Mouse (Mus musculus) heart, postnatal 36 days (tissue): ENCODE measurements around the gene Dab1. TPM values are rescaled to one million over a fixed set of nuclear protein-coding genes. Genes with fewer than 3 reads are reported as not detected.

ENCODE experiments used
- DNase-seq, 2 experiments: peaks; one replicate each; pipeline ENCODE4 v3.0.0; 2021 to 2022
- intact Hi-C: fragments of 180-260 bp; cut with DNase I; formaldehyde crosslinking; loops from one replicate; pipeline ENCODE4 v1.15.1; 2025
- total RNA-seq, 2 experiments: library from RNA; stranded (reverse); gene quantifications; 2 replicates each; pipeline ENCODE4 v1.2.3; 2021

The Dab1 gene
- total RNA-seq, 2 experiments from 2014 or later = not detected

- no peak for DNase-seq
- intact Hi-C loops = no loop called here
Observed at GRCm38 (mm10) chr4:103961134-103962049, 342.2 kb downstream of the Dab1 start.

- intact Hi-C loops = no loop called here
- DNase-seq = no peak
Observed at GRCm38 (mm10) chr4:103969906-103970305, 350.7 kb downstream of the Dab1 start.

GRCm38 (mm10) chr4:103974536-103974935 is 355.4 kb downstream of the Dab1 start:
- no peak for DNase-seq
- intact Hi-C loops = no loop called here

- intact Hi-C loops = no loop called here
- no peak for DNase-seq
Observed at GRCm38 (mm10) chr4:103974946-103975345, 355.8 kb downstream of the Dab1 start.

GRCm38 (mm10) chr4:103993884-103994283 is 374.7 kb downstream of the Dab1 start:
- intact Hi-C loops = no loop called here
- DNase-seq = no peak

GRCm38 (mm10) chr4:103994406-103994805 is 375.2 kb downstream of the Dab1 start:
- intact Hi-C loops = no loop called here
- DNase-seq = no peak

GRCm38 (mm10) chr4:104008406-104008805 is 389.2 kb downstream of the Dab1 start:
- intact Hi-C loops = no loop called here
- no peak for DNase-seq

- intact Hi-C loops = no loop called here
- DNase-seq = no peak
Observed at GRCm38 (mm10) chr4:104011683-104012082, 392.5 kb downstream of the Dab1 start.

GRCm38 (mm10) chr4:104012150-104012549 is 393.0 kb downstream of the Dab1 start:
- intact Hi-C loops = no loop called here

GRCm38 (mm10) chr4:104025117-104025694 is 406.0 kb downstream of the Dab1 start:
- intact Hi-C loops = no loop called here

More at GRCm38 (mm10) chr4:104012150-104012549, 393.0 kb downstream of the Dab1 start:
- no peak for DNase-seq

GRCm38 (mm10) chr4:104026834-104027233 is 407.7 kb downstream of the Dab1 start:
- no peak for DNase-seq
- intact Hi-C loops = no loop called here

More at GRCm38 (mm10) chr4:104025117-104025694, 406.0 kb downstream of the Dab1 start:
- no peak for DNase-seq

- DNase-seq = no peak
- intact Hi-C loops = no loop called here
Observed at GRCm38 (mm10) chr4:104027239-104027638, 408.1 kb downstream of the Dab1 start.

- intact Hi-C loops = no loop called here
Observed at GRCm38 (mm10) chr4:104036091-104036490, 416.9 kb downstream of the Dab1 start.

GRCm38 (mm10) chr4:104039588-104039987 is 420.4 kb downstream of the Dab1 start:
- no peak for DNase-seq
- intact Hi-C loops = no loop called here

More at GRCm38 (mm10) chr4:104036091-104036490, 416.9 kb downstream of the Dab1 start:
- no peak for DNase-seq

- intact Hi-C loops = no loop called here
- no peak for DNase-seq
Observed at GRCm38 (mm10) chr4:104043441-104043840, 424.3 kb downstream of the Dab1 start.

- no peak for DNase-seq
- intact Hi-C loops = no loop called here
Observed at GRCm38 (mm10) chr4:104044634-104045033, 425.5 kb downstream of the Dab1 start.

- intact Hi-C loops = no loop called here
- DNase-seq = no peak
Observed at GRCm38 (mm10) chr4:104047966-104048804, 429.0 kb downstream of the Dab1 start.

GRCm38 (mm10) chr4:104057116-104057515 is 438.0 kb downstream of the Dab1 start:
- DNase-seq = no peak
- intact Hi-C loops = no loop called here

GRCm38 (mm10) chr4:104059569-104059968 is 440.4 kb downstream of the Dab1 start:
- intact Hi-C loops = no loop called here
- DNase-seq = no peak

GRCm38 (mm10) chr4:104062356-104062755 is 443.2 kb downstream of the Dab1 start:
- intact Hi-C loops = no loop called here
- DNase-seq = no peak

- no peak for DNase-seq
- intact Hi-C loops = no loop called here
Observed at GRCm38 (mm10) chr4:104066901-104067300, 447.7 kb downstream of the Dab1 start.
